In genomic region chr5:143084898-143085297, GRCm38 (mm10) we compare ENCODE assay signal across 9 mouse cellular contexts. TPM values are rescaled to one million over a fixed set of nuclear protein-coding genes. Genes with fewer than 3 reads are reported as not detected.
DNase-seq lines count a peak whose midpoint lies in the region; ATAC-seq and TF ChIP-seq lines count a peak whose summit lies in the region.
"Had no signal": no experiment of that assay in that cellular context is flagged by ENCODE, and none has a peak within 500 bp of the region (broad histone marks: within the 10 kb centered on the region; RNA-seq: fewer than 3 reads in every experiment).

No protein-coding gene starts in this region.

- no peak overlapping the region for H3K27ac ChIP-seq in forebrain, embryonic 11.5 days (ENCODE audit: low read depth, low read length)
- no peak overlapping the region for H3K27ac ChIP-seq in forebrain, embryonic 12.5 days
- no peak overlapping the region for H3K27ac ChIP-seq in liver, embryonic 11.5 days (ENCODE audit: low read depth, low read length)
- H3K27ac ChIP-seq: neural tube, embryonic 13.5 days had no signal

- DNase-seq in forebrain, embryonic 11.5 days (ENCODE audit: low spot score): peak; percentile 61
- DNase-seq in liver (peak; percentile 61), NIH3T3 (ENCODE audit: low read depth) (peak; percentile 61)
- no peak for DNase-seq in liver, embryonic 11.5 days (ENCODE audit: low spot score)
- DNase-seq in embryo, embryonic 10 days (ENCODE audit: low spot score): peak; percentile 53
- peak; percentile 32 for DNase-seq in lung, adult 2 months
- no peak for DNase-seq in T-cell, adult 2 months (ENCODE audit: low spot score)

- peak; percentile 63 for TF ChIP-seq CTCF in lung, adult 2 months (IDR thresholded peaks at IDR 0.05; ENCODE audit: insufficient read depth, low read length)

- H3K4me2 ChIP-seq in forebrain, embryonic 11.5 days (ENCODE audit: low read depth, low read length, severe bottlenecking): no peak overlapping the region
- H3K4me2 ChIP-seq in forebrain, embryonic 12.5 days: no peak overlapping the region
- H3K4me2 ChIP-seq in liver, embryonic 11.5 days: no peak overlapping the region
- H3K4me2 ChIP-seq: neural tube, embryonic 13.5 days had no signal

- H3K4me3 ChIP-seq in forebrain, embryonic 11.5 days (ENCODE audit: low read depth, low read length): no peak overlapping the region
- H3K4me3 ChIP-seq in forebrain, embryonic 12.5 days (replicated peaks): no peak overlapping the region
- H3K4me3 ChIP-seq in liver, embryonic 11.5 days (ENCODE audit: low read depth, low read length): no peak overlapping the region
- no peak overlapping the region for H3K4me3 ChIP-seq in lung, adult 2 months (replicated peaks; ENCODE audit: extremely low read depth, low read depth, low read length)
- H3K4me3 ChIP-seq: neural tube, embryonic 13.5 days had no signal

- no peak overlapping the region for H3K9ac ChIP-seq in forebrain, embryonic 11.5 days (ENCODE audit: low read length)
- H3K9ac ChIP-seq in forebrain, embryonic 12.5 days: no peak overlapping the region
- no peak overlapping the region for H3K9ac ChIP-seq in liver, embryonic 11.5 days (ENCODE audit: low read depth, low read length)
- H3K9ac ChIP-seq: neural tube, embryonic 13.5 days had no signal

- H3K36me3 ChIP-seq in forebrain, embryonic 11.5 days (ENCODE audit: control insufficient read depth, insufficient read depth, low read length): peaks cover 3% of the 10 kb centered on the region; the same call in 1 of the 2 replicates
- peaks cover 81% of the 10 kb centered on the region for H3K36me3 ChIP-seq in forebrain, embryonic 12.5 days (replicated peaks)
- peaks cover 17% of the 10 kb centered on the region; the same call in 1 of the 2 replicates for H3K36me3 ChIP-seq in liver, embryonic 11.5 days (ENCODE audit: control insufficient read depth, insufficient read depth, low read length)

- H3K9me3 ChIP-seq in forebrain, embryonic 11.5 days (ENCODE audit: control insufficient read depth, low read length): no peaks in the 10 kb centered on the region
- no peaks in the 10 kb centered on the region for H3K9me3 ChIP-seq in forebrain, embryonic 12.5 days
- no peaks in the 10 kb centered on the region for H3K9me3 ChIP-seq in liver, embryonic 11.5 days (ENCODE audit: control insufficient read depth, low read length)
- H3K9me3 ChIP-seq: neural tube, embryonic 13.5 days had no signal

- H3K27me3 ChIP-seq in forebrain, embryonic 11.5 days (ENCODE audit: control insufficient read depth, insufficient read depth, low read length): no peaks in the 10 kb centered on the region
- H3K27me3 ChIP-seq in forebrain, embryonic 12.5 days: no peaks in the 10 kb centered on the region
- no peaks in the 10 kb centered on the region for H3K27me3 ChIP-seq in liver, embryonic 11.5 days (replicated peaks; ENCODE audit: control insufficient read depth, insufficient read depth, low read length)
- H3K27me3 ChIP-seq: neural tube, embryonic 13.5 days had no signal

- no peak for ATAC-seq in forebrain, embryonic 11.5 days (replicated peaks; ENCODE audit: low FRiP score)
- no peak for ATAC-seq in forebrain, embryonic 12.5 days (ENCODE audit: low FRiP score)
- ATAC-seq in liver, embryonic 11.5 days (replicated peaks; ENCODE audit: low FRiP score): no peak

- H3K4me1 ChIP-seq in forebrain, embryonic 11.5 days (replicated peaks; ENCODE audit: control insufficient read depth, insufficient read depth, low read length): no peaks in the 10 kb centered on the region
- H3K4me1 ChIP-seq in forebrain, embryonic 12.5 days: no peaks in the 10 kb centered on the region
- H3K4me1 ChIP-seq in liver, embryonic 11.5 days (replicated peaks; ENCODE audit: control insufficient read depth, insufficient read depth, low read length): no peaks in the 10 kb centered on the region
- no peaks in the 10 kb centered on the region for H3K4me1 ChIP-seq in lung, adult 2 months (ENCODE audit: control insufficient read depth, insufficient read depth, low read length)
- H3K4me1 ChIP-seq: neural tube, embryonic 13.5 days had no signal

- 72% methylated on average over 4 of the region's 4 CpGs for WGBS in forebrain, embryonic 11.5 days
- 67% methylated on average over 4 of the region's 4 CpGs for WGBS in forebrain, embryonic 12.5 days
- 66% methylated on average over 4 of the region's 4 CpGs for WGBS in liver, embryonic 11.5 days
- 72% methylated on average over 4 of the region's 4 CpGs for WGBS in lung, adult 2 months

- TF ChIP-seq POLR2A in lung, adult 2 months (IDR thresholded peaks at IDR 0.05; ENCODE audit: borderline replicate concordance, extremely low read depth, low read depth, low read length): no peak

RNA-seq across cellular contexts. Expression of gene Rnf216, which starts 27.9 kb away (rescaled TPM):
- polyA plus RNA-seq in forebrain, embryonic 11.5 days (2014; fragmentation: Nextera tagmentation; extraction: Ambion mirVana): 38.6 and 42.7 TPM in 2 replicates
- polyA plus RNA-seq in forebrain, embryonic 12.5 days (2016; fragmentation: Nextera tagmentation; extraction: Ambion mirVana): 52.3 and 54.8 TPM in 2 replicates
- 28.7 and 34.7 TPM in 2 replicates for polyA plus RNA-seq in liver, embryonic 11.5 days (2014; fragmentation: Nextera tagmentation; extraction: Ambion mirVana)
- 27.7 and 29.8 TPM in 2 replicates for polyA plus RNA-seq in lung, adult 2 months (2012; rRNA removed)

Comparison
In these comparisons a context has a peak if more than half of its experiments do, and no peak if none do; other contexts are left out.
1. DNase-seq: peak in forebrain, embryonic 11.5 days (single experiment), liver (single experiment), NIH3T3 (single experiment), embryo, embryonic 10 days (single experiment) and lung, adult 2 months (single experiment); none in liver, embryonic 11.5 days (single experiment) and T-cell, adult 2 months (single experiment).